Mouse (Mus musculus) liver, embryonic 15.5 days (tissue): Measurements from ENCODE around the gene Gm11634. TPM values are rescaled to one million over a fixed set of nuclear protein-coding genes. Genes with fewer than 3 reads are reported as not detected.
"Not testable (repeated sequence)": the region's sequence is repeated elsewhere in the genome, so short reads cannot be mapped to it uniquely, and the experiment has no call there.

Experiments used
- ATAC-seq: fragments of 200-750 bp; cut with Nextera tagmentation; 2 replicates; pipeline ENCODE4 v1.8.0; 2017; ENCODE audit warnings: moderate number of reproducible peaks, mild to moderate bottlenecking, moderate library complexity; ENCODE audit not compliant: insufficient read depth
- H3K27ac ChIP-seq: fragments of 300-500 bp; sonication (generic); replicated peaks from 2 replicates; pipeline ENCODE4 v1.5.1; 2015; ENCODE audit warnings: mild to moderate bottlenecking, inconsistent platforms
- H3K27me3 ChIP-seq: fragments of 300-500 bp; sonication (generic); 2 replicates; pipeline ENCODE4 v1.6.1; 2015; ENCODE audit warnings: mild to moderate bottlenecking, inconsistent platforms
- H3K36me3 ChIP-seq: fragments of 300-500 bp; sonication (generic); replicated peaks from 2 replicates; pipeline ENCODE4 v1.6.1; 2015; ENCODE audit warnings: moderate library complexity, mild to moderate bottlenecking, inconsistent platforms
- H3K4me1 ChIP-seq: fragments of 300-500 bp; sonication (generic); replicated peaks from 2 replicates; pipeline ENCODE4 v1.6.1; 2015; ENCODE audit warnings: inconsistent platforms
- H3K4me2 ChIP-seq: fragments of 300-500 bp; sonication (generic); 2 replicates; pipeline ENCODE4 v1.6.1; 2015; ENCODE audit warnings: moderate library complexity, mild to moderate bottlenecking, inconsistent platforms
- H3K4me3 ChIP-seq: fragments of 300-500 bp; sonication (generic); replicated peaks from 2 replicates; pipeline ENCODE4 v1.5.1; 2015; ENCODE audit warnings: mild to moderate bottlenecking, inconsistent platforms
- H3K9ac ChIP-seq: fragments of 300-500 bp; sonication (generic); 2 replicates; pipeline ENCODE4 v1.6.1; 2015; ENCODE audit warnings: moderate library complexity, mild to moderate bottlenecking, inconsistent platforms
- H3K9me3 ChIP-seq: fragments of 300-500 bp; sonication (generic); replicated peaks from 2 replicates; pipeline ENCODE4 v1.6.1; 2016; ENCODE audit warnings: inconsistent platforms
- WGBS: fragments of 180-500 bp; shearing (Covaris S2); methylation state at CpG from one replicate; pipeline ENCODE4 v1.1.7; 2015; ENCODE audit warnings: mixed read lengths; ENCODE audit not compliant: insufficient replicate concordance; 5-methylcytosine and 5-hydroxymethylcytosine counted together
- polyA plus RNA-seq: library from polyadenylated mRNA; unstranded; fragments of >200 nt; fragmentation: Nextera tagmentation; extraction: Ambion mirVana; gene quantifications from 2 replicates; pipeline ENCODE4 v1.2.1, GENCODE M21; 2015

Gene Gm11634
- polyA plus RNA-seq, result 0.16 TPM in 1 of 2 replicates, not detected in the other

DNA sequence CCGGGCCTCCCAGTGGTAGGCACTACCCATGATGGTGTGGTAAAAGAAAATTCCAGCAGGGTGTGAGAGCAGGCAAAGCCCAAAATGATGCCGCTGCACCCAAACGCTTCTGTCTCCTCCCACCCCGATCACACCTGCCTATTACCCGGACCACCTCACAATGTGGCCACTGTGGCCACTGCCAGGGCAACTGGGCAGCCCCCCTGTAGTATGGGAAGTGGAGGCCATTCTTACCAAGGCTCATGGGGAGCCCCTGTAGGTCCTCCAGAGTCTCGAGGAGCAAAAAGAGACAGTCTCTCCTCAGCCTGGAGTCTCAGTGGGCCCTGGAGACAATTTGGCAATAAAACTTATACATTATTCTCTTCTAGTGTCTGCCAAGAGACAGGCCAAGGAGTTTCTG, at the start of gene Gm11634:
Gene Gm11634 (minus strand): TSS at position 101 of the 400 bp plus-strand sequence.
- no peak within 1 kb of the TSS for H3K4me2 ChIP-seq
- H3K4me1 ChIP-seq, result peaks cover 3% of the 10 kb centered on the region; the same call in 1 of the 2 replicates
- peaks cover 39% of the 10 kb centered on the region for H3K27me3 ChIP-seq
- H3K9ac ChIP-seq, result no peak within 1 kb of the TSS
- no peaks in the 10 kb centered on the region for H3K36me3 ChIP-seq
- no peak within 1 kb of the TSS for H3K27ac ChIP-seq
- ATAC-seq, result no peak
- H3K9me3 ChIP-seq, result no peaks in the 10 kb centered on the region
- no peak within 1 kb of the TSS for H3K4me3 ChIP-seq
- WGBS, result 57% methylated on average over 6 of the region's 6 CpGs

DNA sequence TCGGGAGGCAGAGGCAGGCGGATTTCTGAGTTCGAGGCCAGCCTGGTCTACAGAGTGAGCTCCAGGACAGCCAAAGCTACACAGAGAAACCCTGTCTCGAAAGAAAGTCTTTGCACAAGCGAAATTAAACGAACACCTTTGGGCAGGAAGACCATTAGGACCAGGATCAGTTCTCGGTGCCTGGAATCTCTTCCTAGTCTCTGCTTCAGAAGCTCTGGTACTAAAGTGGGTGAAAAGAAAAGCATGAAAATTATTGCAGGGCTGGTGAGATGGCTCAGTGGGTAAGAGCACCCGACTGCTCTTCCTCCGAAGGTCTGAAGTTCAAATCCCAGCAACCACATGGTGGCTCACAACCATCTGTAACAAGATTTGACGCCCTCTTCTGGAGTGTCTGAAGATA, 48.0 kb upstream of the Gm11634 start:
- H3K4me1 ChIP-seq, result peaks cover 30% of the 10 kb centered on the region
- not testable (repeated sequence) for H3K4me2 ChIP-seq, H3K9me3 ChIP-seq, ATAC-seq, H3K9ac ChIP-seq, H3K4me3 ChIP-seq, H3K36me3 ChIP-seq, H3K27ac ChIP-seq, H3K27me3 ChIP-seq
- 76% methylated on average over 10 of the region's 10 CpGs for whole genome bisulfite sequencing

DNA sequence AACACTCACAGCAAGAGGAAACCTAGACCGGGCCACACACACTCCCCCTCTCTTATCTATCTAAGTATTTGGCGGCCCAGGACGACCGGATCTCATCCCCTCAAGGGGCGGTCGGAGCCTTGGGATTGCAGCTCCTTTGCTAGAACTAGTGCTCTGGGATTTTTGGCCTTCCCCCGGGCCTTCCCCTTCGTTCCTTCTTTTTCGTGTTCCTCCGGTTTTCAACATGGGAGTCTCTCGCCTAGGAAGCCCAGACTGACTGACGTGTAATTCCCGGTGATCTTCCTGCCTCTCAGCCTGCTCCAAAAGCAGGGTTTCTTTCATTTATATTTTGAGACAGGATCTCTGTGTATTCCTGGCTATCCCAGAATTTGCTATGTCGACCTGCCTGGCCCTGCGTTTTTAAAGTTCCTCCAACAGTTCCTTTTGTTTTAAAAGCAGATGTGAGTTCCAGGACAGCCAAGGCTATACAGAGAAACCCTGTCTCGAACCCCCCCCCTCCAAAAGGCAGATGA, 47.3 kb upstream of the Gm11634 start:
- peaks cover 30% of the 10 kb centered on the region for H3K4me1 ChIP-seq
- peak overlapping the region; percentile 71 for H3K4me2 ChIP-seq
- H3K9ac ChIP-seq, result peak overlapping the region; percentile 49
- peak overlapping the region; percentile 49 for H3K4me3 ChIP-seq
- not testable (repeated sequence) for H3K36me3 ChIP-seq, H3K27me3 ChIP-seq, H3K9me3 ChIP-seq, ATAC-seq
- H3K27ac ChIP-seq, result peak overlapping the region; percentile 86
- WGBS, result 12% methylated on average over 16 of the region's 16 CpGs

DNA sequence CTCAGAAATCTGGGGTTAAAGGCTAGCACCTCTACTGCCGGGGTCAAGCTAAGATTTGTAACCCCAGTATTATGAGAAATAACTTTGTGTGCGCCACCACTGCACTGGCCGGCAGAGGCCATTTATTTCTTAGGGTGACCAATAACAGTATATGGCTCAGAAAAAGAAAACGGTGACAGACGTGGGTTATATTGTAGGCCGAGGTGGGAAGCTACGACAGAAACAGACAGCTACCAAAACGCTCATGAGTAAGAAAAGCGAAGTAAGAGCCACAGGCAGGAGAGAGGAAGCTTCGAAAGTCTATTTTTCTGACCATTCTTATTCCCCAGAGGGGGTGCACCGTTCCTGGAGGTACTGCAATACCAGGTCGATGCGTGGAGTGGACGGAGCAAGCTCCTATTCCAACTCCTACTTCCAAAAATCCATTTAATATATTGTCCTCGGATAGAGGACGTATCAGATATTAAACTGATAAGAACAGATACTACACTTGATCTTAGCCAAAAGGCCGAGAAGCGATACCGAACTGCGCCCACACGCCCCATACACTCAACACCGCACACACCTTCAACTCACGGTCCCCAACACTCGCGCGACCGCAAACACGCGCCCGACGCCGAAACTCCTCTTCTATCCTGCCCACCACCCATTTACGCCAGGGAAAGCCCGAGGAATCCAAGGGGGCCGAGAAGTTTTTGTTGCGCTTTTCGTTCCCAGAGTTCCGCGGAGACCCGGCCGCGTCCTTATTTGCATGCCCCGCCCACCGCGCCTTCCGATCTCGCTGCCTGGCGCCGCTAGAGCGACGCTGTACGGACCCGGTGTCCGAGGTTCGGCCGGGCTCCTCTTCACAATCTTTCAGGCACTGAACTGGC, 46.6 kb upstream of the Gm11634 start:
- not testable (repeated sequence) for H3K9me3 ChIP-seq, H3K27me3 ChIP-seq, H3K36me3 ChIP-seq
- WGBS, result under 1% methylated on average over 44 of the region's 56 CpGs
- peak overlapping the region; percentile 49 for H3K9ac ChIP-seq
- peak; percentile 80 for ATAC-seq
- peaks cover 34% of the 10 kb centered on the region for H3K4me1 ChIP-seq
- H3K27ac ChIP-seq, result peak overlapping the region; percentile 86
- peak overlapping the region; percentile 49 for H3K4me3 ChIP-seq
- H3K4me2 ChIP-seq, result peak overlapping the region; percentile 71

DNA sequence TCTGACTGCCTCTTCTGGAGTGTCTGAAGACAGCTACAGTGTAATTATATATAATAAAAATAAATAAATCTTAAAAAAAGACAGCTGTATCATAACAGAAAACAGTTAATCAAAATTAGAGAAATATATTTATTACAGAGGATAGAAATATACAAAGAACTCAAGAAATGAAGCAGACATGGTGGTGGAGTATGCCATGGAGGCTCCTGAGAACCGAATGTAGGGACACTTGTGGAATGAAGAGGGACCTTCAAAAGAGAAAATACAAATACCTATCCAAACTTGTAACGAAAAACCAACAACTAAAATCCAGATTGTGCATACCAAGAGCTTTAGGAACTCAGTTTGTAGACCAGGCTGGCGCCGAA, 46.0 kb upstream of the Gm11634 start:
- not testable (repeated sequence) for H3K9me3 ChIP-seq, ATAC-seq, H3K9ac ChIP-seq, H3K4me3 ChIP-seq, H3K27me3 ChIP-seq, H3K4me2 ChIP-seq, H3K36me3 ChIP-seq
- peak overlapping the region; percentile 76 for H3K27ac ChIP-seq
- WGBS, result 3% methylated on average over 4 of the region's 4 CpGs
- peaks cover 34% of the 10 kb centered on the region for H3K4me1 ChIP-seq

DNA sequence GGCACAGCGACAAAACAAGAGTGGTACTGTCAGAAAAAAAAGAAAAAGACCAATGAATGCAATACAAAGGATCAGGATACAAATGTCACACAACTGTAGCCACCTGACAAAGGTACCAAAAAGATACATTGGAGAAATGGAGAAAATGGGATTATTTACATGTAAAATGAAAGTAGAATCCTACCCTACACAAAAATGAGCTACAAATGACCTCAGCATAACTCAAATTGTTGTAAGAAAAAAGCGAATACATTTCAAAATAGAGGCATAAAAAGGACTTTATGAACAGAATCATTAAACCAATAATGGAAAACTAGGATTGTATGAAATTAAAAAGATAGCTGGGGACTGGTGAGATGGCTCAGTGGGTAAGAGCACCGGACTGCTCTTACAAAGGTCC, 45.5 kb upstream of the Gm11634 start:
- H3K36me3 ChIP-seq, result no peaks in the 10 kb centered on the region
- peaks cover 34% of the 10 kb centered on the region for H3K4me1 ChIP-seq
- ATAC-seq, result no peak
- no peaks in the 10 kb centered on the region for H3K9me3 ChIP-seq
- no peak overlapping the region for H3K4me2 ChIP-seq
- H3K27me3 ChIP-seq, result peaks cover 7% of the 10 kb centered on the region
- 48% methylated on average over 3 of the region's 3 CpGs for WGBS
- no peak overlapping the region for H3K4me3 ChIP-seq
- peak overlapping the region; percentile 76 for H3K27ac ChIP-seq
- H3K9ac ChIP-seq, result no peak overlapping the region

DNA sequence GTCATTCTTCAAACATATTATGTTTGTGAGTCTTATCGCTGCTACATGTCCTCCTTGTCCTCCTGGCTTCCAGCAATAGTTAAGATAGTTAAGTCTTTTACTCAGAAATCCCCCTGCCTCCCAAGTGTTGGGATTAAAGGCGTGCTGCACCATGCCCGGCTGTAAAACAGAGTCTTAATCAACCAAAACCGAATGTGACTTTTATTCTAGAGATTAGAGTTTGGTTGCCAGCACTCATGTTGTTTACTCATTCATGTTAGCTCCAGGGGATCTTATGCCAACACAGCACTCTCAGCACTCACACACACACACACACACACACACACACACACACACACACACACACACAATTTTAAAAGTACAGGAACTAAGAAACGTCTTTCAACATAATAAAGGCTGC, 43.9 kb upstream of the Gm11634 start:
- H3K4me2 ChIP-seq, result no peak overlapping the region
- peak overlapping the region; percentile 72; the same call in 1 of the 2 replicates for H3K27ac ChIP-seq
- no peak overlapping the region; the same call in 1 of the 2 replicates for H3K9ac ChIP-seq
- 44% methylated on average over 5 of the region's 5 CpGs for WGBS
- H3K9me3 ChIP-seq, result no peaks in the 10 kb centered on the region
- H3K36me3 ChIP-seq, result no peaks in the 10 kb centered on the region
- no peak for ATAC-seq
- H3K4me1 ChIP-seq, result peaks cover 34% of the 10 kb centered on the region
- peaks cover 11% of the 10 kb centered on the region for H3K27me3 ChIP-seq
- no peak overlapping the region for H3K4me3 ChIP-seq

DNA sequence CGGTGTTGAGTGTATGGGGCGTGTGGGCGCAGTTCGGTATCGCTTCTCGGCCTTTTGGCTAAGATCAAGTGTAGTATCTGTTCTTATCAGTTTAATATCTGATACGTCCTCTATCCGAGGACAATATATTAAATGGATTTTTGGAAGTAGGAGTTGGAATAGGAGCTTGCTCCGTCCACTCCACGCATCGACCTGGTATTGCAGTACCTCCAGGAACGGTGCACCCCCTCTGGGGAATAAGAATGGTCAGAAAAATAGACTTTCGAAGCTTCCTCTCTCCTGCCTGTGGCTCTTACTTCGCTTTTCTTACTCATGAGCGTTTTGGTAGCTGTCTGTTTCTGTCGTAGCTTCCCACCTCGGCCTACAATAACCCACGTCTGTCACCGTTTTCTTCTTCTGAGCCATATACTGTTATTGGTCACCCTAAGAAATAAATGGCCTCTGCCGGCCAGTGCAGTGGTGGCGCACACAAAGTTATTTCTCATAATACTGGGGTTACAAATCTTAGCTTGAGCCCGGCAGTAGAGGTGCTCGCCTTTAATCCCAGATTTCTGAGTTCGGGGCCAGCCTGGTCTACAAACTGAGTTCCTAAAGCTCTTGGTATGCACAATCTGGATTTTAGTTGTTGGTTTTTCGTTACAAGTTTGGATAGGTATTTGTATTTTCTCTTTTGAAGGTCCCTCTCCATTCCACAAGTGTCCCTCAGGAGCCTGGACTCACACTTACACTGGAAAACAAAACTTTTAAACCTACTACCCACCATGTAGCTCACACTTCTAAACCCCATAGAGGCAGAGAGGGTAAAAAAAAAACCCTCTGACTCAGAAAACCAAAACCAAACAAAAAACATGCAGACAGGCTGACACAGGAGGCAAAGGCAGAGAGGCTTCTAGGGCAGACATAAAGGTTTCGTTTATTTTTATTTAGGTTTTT, 42.9 kb upstream of the Gm11634 start:
- H3K9ac ChIP-seq, result 0 out of 2 replicates have a peak overlapping the region, but pooled peaks have one; percentile 5
- H3K4me3 ChIP-seq, H3K9me3 ChIP-seq, H3K36me3 ChIP-seq: not testable (repeated sequence)
- peak overlapping the region; percentile 72 for H3K27ac ChIP-seq
- H3K27me3 ChIP-seq, result peaks cover 11% of the 10 kb centered on the region
- H3K4me2 ChIP-seq, result peak overlapping the region; percentile 75
- peak; percentile 80 for ATAC-seq
- WGBS, result 4% methylated on average over 14 of the region's 26 CpGs
- peaks cover 34% of the 10 kb centered on the region for H3K4me1 ChIP-seq

DNA sequence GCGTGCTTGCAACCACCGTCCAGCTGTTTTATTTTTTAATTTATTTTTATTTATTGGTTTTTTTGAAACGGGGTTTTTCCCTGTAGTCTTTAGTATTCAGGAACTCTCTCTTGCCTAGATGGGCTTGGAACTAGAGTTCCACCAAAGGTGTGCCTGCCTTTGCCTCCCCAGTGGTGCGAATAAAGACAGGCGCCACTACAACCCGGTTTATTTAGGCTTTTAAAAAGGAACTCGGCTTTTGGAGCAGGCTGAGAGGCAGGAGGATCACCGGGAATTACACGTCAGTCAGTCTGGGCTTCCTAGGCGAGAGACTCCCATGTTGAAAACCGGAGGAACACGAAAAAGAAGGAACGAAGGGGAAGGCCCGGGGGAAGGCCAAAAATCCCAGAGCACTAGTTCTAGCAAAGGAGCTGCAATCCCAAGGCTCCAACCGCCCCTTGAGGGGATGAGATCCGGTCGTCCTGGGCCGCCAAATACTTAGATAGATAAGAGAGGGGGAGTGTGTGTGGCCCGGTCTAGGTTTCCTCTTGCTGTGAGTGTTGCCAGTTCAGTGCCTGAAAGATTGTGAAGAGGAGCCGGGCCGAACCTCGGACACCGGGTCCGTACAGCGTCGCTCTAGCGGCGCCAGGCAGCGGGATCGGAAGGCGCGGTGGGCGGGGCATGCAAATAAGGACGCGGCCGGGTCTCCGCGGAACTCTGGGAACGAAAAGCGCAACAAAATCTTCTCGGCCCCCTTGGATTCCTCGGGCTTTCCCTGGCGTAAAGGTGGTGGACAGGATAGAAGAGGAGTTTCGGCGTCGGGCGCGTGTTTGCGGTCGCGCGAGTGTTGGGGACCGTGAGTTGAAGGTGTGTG, 42.0 kb upstream of the Gm11634 start:
- ATAC-seq, result peak; percentile 37
- Histone ChIP-seq H3K27ac (peak overlapping the region; percentile 70), H3K27me3 (peaks cover 11% of the 10 kb centered on the region), H3K4me1 (peaks cover 27% of the 10 kb centered on the region), H3K9ac (peak overlapping the region; percentile 46; the same call in 1 of the 2 replicates), H3K4me2 (peak overlapping the region; percentile 75), H3K4me3 (peak overlapping the region; percentile 52)
- 4% methylated on average over 53 of the region's 53 CpGs for WGBS
- not testable (repeated sequence) for H3K36me3 ChIP-seq, H3K9me3 ChIP-seq

DNA sequence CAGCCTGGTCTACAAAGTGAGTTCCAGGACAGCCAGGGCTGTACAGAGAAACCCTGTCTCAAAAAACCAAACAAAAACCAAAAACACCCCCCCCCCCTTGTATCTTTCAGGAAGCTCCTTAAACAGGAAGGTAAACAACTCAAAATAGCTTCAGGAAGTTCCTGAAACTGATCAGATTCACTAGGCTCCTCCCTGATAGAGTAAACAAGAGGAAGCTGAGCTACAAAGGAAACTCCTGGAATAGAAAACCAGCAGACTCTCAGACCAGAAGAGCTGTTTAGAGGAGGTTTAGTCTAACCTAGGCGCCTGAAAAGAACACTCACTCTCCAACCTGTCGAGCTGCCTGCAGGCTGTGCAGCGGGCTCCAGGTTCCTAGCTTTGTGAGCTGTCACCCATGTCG, 40.7 kb upstream of the Gm11634 start:
- ATAC-seq, result no peak
- Histone ChIP-seq H3K36me3 (no peaks in the 10 kb centered on the region), H3K4me1 (peaks cover 24% of the 10 kb centered on the region), H3K9me3 (no peaks in the 10 kb centered on the region), H3K27ac (no peak overlapping the region), H3K27me3 (peaks cover 11% of the 10 kb centered on the region), H3K4me2 (no peak overlapping the region), H3K9ac (no peak overlapping the region), H3K4me3 (no peak overlapping the region)
- WGBS, result 73% methylated on average over 4 of the region's 4 CpGs
